Mouse (Mus musculus) Muller cell, postnatal 12 days (primary cell): ENCODE measurements around the gene Olfr71.

Experiments used
- DNase-seq: peaks from one replicate; pipeline ENCODE4 v3.0.0-alpha.2; 2015; ENCODE audit errors: inconsistent ontology term

Olfr71 gene

DNA sequence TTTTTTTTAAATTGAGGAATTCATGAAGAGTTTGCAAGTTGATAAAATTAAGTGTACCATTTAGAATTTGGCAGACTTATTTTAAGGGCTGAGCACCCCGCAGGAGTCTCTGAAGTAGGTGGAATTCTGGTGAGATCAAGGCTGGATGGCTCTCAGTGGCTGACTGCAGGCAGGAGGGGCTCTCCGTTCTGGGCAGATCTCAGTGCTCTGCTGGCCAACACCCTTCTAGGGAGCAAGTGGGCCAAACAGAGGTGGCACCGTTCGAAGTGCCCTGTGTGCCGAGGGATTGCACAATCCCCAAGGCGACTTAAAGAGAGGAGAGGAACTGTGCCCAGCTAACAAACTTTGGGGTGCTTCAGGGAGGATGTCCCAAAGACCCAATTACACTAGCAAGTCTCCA, at the start of gene Olfr71:
Gene Olfr71, minus strand, starts transcription at position 387 of the 400 bp plus-strand sequence.
- DNase-seq = no peak

DNA sequence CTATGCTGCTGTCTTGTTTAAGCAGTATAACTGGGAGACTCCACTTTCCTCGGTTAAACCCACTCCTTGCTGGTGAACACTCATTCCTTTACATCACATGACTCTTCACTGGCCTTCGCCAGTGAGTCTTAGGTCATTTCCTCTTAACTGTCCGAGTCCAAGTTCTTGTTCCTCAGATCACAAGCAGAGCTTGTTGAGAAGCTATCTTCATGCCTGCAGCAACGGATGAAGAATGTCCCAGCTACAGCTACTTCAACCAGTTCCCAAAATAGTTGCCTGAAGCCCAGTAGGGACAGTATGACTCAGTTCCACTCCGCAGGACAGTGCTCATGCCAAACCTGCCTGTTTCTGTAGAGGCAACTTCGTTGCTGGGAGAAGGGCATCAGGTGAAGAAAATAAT, 47.2 kb upstream of the Olfr71 start:
- no peak for DNase-seq

DNA sequence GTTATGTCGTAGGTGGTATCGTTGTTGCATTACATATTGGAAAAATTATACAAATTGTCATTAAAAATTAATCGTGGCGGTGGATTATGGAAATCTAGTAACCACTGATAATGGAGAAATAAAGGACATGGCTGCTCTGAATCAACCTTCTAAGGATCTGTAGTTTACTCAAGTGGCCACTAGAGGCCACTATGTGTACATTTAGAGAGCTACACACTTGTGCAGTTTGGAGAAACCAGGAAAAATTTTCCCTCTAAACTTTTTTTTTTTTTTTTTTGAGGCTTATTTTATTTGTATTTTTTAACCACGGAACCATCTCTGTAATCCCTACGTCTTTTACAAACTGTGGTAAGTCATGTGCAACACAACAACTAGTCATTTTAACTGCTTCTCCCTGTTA, 35.1 kb upstream of the Olfr71 start:
- no peak for DNase-seq

DNA sequence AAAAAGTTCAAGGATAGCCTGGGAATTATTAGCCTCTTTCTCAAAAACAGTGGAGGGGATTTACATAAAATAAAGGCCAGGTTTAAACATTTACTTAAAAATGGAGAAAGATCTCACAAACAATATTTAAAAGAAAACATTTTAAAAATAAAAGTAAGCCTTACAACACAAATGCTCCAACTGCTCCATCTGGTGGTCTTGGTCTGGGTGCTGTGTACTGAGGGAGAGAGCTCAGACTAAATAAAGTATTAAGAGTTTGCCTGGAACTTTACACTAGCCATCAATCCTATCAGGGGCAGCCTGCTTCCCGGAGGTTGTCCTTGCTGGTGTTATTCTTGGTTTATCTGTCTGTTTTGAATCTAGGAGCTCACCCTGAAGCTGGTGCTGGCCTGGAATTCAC, 33.0 kb upstream of the Olfr71 start:
- DNase-seq = no peak

DNA sequence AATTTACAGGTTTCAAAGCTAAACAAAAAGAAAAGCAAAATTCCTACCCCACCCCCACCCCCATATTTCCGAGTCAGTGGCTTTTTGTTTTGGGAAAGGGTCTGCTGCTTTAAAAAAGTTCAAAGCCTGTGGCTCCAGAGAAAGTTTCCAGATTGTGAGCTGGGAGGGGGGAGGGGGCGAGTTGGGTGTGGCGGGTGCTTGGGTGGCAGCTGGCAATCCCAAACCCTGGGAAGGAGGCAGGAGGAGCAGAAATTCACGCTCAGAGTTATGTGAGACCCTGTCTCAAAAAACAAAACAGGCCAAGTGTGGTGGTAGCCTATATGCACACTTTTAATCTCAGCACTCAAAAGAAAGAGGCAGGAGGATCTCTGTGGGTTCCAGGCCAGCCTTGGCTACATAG, 32.6 kb upstream of the Olfr71 start:
- no peak for DNase-seq

DNA sequence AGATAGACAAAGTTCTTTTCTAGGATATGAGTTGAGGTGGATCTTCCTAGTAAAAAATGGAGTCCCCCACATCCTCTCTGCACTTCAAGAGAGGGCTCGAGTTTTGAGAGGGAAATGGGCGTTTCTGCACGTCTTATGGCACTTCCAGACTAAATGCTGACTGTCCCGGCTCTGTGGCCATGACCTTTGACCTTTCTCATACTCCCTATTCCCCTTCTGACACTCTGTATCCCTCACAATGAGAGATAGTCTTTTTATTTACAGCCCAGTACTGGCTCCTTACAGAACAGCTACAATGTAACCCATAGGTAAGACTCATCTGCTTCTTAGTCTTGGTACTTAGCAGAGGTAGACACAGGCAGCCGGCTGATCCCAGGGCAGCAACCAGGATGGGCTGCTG, 31.5 kb upstream of the Olfr71 start:
- no peak for DNase-seq

DNA sequence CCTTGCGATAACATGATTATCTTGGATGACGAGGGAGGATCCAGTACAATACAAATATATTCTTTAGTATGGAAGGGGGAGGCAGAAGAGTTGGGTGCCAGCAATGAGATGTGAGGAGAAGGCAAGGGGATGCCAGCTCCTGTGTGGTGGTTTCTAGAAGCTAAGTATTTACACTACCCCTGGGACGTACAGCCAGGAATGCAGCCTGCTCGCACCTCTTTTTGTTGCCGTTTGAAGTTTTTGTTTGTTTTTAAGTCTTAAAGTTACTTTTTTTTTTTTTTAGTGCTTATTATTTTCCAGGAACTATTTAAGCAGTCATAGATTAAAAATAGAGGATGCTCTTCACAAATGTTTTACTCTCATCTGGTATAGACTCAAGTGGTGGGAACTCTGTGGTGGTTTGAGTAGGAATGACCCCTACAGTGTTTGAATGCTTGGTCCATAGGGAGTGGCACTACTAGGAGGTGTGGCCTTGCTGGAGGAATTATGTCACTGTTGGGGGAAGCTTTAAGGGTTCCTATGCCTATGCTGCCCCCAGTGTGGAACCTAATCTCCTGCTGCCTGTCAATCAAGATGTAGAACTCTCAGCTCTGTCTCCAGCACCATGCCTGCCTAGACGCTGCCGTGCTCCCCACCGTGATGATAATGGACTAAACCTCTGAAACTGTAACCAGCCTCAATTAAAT, 29.1 kb upstream of the Olfr71 start:
- no peak for DNase-seq

DNA sequence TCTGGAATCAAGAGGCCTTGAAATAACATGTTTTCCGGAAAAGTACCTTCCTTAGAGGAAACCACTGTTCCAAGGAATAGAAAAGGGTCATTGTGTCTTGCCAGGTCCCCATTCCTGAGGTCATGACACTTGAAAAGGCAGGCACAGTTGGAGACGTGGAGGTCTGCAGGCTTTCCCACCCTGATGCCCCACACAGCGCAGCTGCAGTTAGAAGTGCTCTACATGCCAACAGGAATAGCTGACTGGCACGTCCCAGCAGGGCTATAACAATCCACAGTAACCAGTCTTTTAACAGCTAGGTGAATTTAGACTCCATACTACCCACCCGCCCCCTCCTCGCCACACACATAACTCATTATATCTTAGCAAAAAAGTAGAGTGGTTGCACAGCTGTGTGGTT, 27.1 kb upstream of the Olfr71 start:
- DNase-seq = no peak

DNA sequence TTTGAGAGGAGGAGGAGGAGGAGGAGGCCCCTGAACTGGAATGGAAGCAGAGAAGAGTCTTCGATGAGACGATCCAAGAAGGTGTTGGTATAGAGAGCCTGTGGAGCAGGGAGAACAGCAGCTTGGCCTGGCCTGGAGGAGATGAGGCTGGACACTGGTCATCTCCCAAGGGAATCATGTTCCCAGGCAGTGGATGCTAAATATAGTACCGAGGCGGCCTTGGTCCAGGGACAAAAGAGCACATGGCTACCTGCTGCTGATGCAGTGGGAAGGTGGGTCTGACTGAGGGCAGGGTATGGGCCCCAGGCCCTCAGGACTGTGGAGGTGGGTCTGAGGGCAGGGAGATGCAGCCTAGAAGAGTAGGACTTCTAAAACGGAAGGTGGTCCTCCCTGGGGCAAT, 23.1 kb upstream of the Olfr71 start:
- DNase-seq = no peak

DNA sequence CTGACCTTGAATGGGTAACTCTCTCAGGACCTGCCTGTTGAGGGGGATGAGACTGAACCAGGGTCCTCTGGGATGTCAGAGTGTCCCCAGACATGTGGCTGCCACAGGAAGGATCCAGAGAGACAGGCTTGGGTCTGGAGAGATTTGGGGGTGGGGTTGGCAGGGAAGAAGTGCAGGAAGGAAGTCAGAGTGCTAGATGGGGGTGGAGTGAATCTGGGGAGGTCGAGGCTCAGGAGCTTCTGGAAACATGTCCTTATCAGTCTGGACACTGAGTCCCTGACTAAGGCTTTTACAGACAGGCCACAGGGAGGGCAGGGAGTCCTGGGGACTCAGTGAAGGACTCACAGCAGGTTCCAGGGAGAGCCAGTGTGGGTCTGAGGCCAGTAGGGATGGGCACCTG, 22.1 kb upstream of the Olfr71 start:
- no peak for DNase-seq

DNA sequence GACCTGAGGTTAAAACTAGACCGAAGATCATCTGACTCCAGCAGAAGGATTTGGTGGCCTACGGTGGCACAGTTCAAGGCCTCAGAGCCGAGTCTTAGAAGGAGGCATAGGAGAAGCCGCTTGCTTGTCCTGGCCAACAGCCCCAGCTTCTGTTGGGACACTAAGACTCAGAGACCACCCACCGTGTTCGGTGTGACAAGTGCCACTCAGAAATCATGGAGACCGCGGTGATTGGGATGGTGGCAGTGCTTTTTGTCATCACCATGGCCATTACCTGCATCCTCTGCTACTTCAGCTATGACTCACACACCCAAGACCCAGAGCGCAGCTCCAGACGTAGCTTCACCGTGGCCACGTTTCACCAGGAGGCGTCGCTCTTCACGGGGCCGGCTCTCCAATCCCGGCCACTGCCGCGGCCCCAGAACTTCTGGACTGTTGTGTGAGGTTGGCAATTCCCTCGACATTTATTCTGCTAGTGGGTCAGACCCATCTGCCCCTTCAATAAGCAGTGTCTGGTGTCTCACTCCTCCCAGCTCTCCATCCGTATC, 20.8 kb upstream of the Olfr71 start:
- DNase-seq = no peak

DNA sequence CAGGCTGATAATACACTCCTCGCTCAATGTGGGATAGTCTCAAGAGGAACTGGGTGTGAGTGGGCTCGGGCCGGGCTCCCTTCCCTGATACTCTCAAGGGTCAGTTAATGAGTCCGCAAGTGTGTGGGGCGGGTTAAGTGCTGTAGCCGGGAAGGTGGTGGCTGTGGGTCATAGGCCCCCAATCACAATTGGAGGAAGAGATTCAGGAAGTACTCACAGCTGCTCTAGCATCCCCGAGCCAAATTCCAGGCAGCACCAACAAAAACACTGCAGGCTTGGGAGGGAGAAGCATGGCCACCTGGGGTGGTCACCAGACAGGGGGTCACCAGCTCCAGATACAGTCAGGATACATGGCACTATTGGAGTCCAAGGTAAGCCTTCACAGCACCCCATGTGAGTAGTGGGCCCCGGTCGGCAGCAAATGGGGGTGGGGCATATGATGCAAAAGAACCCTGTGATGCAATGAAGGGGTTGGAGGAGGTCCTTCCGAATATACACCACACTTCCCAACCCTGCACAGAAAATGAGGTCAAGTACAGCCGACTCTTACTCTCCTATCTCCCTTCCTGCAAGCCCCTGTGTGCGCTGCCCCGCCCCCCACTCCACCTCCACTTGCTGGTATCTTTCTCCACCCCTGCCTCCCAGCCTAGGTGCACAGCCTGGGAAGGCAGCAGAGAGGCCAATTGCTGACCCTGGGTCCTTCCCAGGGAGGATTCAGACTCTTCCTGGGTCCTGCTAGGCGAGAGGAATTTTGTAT, 19.9 kb upstream of the Olfr71 start, which contains the start of gene Spaar:
Gene Spaar, plus strand, starts transcription at position 241 of the 757 bp plus-strand sequence.
- DNase-seq = no peak

DNA sequence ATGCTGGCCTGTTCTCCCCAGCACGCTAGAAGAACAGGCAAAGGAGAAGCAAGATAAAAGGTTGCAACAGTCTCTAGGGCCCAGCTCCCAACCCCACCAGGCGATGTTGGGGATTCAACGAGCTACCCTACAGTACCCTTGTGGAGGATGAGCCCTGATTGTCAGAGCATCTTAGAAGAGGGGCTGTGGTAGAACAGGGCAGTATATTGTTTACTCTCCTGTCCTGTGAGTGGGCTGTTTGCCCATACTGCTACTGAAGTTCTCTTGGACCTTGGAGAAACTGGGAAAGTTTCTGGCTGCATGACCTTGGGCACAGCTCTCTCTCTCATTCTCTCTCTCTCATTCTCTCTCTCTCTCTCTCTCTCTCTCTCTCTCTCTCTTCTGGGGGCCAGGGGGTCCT, 19.1 kb upstream of the Olfr71 start:
- no peak for DNase-seq

DNA sequence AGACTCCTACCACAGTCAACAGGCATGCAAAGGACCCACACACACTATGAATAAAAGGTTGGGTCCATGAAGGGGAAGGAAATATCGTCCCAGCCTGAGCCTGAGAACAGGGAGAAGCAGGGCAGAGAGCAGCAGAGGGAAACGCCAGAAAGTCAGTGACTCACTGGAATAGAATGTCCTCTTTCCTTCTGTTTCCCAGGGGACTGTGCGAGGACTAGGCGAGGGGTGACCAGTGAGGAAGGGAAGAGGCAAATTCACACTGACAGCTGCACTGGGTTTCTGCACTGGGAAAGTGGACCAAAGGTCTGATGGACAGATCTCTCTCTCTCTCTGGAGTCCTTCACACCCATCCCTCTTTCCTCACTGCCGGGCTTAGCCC, 18.5 kb upstream of the Olfr71 start:
- peak; percentile 92 for DNase-seq

DNA sequence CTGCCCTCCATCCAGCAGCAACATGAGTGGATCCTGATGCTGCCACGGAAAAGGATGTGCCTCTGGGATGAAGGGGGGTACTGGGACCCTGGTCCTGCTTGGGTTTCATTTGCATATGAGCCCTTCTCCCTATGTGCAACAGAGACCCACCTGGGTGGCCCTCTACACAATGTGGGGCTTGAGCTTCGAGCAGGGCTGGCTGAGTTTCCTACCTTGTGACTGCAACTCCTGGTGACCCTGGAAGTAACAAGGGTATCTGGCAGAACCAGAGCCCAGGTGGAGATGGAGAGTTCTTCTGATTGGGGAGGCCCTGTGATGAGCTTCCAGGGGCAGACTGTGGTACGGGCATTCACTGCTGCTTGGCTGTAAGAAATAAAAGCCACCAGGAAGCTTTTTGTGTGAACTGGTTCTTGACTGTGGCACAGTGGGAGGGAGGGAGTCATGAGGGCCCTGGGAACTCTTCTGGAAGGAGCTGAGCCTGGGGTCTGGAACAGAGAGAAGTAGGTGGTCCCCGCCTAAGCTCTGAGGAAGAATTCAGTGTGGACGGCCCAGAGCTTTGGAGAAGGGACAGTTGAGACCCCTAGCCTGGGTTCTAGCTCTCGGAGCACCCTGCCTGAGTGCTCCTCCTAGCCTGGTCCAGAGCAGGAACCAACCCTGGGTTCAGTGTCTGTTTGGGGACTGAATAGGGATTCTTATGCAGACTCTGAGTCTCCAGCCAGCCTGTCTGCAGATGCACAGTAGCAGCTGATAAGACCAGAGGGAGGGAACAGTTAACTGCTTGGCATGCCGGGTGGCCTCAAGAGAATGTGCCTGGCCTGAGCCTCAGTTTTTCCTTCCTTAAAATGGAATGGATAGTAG, 17.9 kb upstream of the Olfr71 start:
- DNase-seq = no peak

DNA sequence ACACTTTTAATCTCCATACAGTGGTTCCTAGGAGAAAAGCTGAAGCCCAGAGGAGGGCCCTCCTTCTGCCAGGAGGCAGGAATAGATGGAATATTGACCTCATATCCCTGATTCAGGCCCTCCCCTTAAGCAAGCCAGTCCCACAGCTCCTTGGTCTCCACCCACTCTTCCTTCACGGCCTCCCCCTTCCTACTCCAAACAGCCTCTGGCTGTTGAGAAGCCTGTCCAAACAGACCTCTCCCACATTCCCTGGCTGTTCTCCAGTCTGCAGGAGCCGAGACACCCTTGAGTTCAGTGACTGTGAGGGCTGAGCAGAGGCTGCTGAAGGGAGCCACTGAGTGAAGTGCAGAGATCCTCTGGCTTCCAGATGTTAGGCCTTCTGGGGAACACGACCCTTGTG, 16.9 kb upstream of the Olfr71 start, which contains the start of gene Hrct1:
Gene Hrct1, plus strand, starts transcription at position 194 of the 400 bp plus-strand sequence.
- peak; percentile 52 for DNase-seq

DNA sequence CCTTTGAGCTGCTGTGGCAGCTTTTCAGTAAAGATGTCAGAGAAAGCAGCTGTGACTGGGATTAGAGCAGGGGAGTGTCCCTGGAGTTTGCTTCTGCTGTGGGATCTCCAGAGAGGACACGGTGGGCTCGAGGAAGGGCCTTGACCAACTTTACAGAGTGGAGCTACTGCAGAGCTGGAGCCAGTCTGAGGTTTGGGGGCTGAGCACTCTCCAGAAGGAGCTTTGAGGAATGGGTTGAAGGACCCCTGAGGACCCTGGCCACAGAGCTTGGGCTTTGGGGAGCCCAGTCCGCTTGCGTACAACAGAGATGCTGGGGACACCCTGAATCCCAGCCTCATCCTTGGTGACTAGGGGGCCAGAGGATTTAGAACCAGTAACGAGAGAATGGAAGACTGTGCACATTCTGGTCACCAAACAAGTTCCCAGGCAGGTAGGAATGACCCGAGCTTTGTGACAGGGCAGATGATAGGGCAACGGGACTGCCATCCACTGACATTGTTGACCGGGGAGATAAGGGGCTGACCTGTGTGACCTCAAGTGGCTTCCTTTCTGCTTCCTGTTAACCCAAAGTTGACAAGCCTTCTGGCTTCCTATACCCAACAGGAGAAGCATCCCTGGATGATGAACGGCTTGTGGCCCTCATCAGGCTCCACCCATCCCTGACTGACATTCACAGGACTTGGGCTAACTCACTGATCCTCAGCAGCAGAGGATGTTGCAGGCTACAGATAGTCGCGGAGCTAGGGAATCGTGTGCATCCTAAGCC, 16.4 kb upstream of the Olfr71 start:
- DNase-seq = no peak

DNA sequence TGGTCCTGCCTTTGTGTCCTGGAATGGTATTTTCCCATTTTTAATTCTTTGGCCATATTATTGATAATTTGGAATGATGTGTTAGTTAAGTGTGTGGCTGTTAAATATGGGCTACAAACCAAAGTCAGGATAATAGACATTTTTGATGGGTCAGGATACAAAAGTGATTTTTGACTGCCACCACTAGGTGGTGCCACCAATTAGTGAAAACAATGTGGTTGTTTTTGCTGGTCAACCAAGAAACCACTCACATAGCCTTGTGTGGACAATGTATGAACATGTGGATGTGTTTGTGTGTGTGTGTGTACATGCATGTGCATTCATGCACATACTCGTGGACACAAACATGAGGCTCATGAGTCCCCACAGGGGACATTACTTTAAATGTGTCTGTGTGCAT, 14.7 kb upstream of the Olfr71 start:
- peak; percentile 35 for DNase-seq

DNA sequence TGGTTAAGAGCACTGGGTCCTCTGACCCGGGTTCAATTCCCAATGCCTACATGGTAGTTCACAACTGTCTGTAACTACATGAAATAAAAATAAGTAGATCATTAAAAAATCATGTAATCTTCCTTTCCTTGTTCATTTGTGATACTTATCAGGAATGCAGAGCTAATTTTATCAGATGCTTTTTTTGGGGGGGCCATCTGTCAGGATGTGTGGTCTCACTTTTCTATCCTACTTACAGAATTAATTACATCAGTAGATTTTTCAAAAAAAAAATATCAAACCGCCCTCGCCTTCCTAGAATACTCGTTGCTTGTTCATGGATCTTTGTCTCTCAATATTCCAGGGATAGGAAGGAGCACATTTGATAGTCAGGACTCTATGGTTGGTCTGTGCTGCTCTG, 12.1 kb upstream of the Olfr71 start:
- no peak for DNase-seq

DNA sequence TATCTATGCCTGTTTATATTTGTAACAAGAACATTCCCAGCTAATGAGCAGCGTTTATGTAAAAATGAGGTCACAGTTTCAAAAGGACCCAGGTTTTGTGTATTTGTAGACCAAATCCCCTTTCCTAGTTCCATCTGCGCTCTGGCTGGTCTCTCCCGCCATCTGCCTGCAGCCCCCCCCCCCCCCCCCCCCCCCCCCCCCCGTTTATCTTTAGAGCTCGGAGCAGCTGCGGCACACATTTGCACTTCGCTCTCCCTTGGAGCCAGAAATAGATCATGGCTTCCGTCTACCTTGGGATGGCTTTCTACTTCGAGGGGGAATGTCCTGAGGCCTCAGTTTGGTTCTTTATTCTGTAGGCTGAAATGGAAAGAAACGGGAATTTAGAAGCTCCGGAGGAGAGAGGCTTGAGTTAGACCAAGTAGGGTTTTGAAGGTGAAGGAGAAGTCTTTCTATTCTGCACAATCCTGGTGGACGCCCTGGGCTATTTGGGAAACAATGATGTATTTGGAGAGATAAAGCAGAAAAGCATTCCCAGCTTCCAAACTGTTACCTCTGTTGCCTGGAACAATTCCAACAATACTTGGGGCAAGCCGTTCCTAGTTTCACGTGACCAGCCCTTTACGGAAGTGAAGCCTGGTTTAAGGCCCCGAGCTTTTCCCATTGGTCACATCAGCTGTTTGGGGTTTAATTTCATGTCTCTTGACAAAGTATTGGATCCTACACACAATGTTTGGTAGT, 10.6 kb upstream of the Olfr71 start:
- DNase-seq = no peak
